Mouse (Mus musculus): ENCODE data around the gene Ccdc141. TPM values are rescaled to one million over a fixed set of nuclear protein-coding genes. Genes with fewer than 3 reads are reported as not detected.

Ccdc141 gene
- polyA plus RNA-seq, 1 experiment from 2014 or later = 8.4 TPM

DNA sequence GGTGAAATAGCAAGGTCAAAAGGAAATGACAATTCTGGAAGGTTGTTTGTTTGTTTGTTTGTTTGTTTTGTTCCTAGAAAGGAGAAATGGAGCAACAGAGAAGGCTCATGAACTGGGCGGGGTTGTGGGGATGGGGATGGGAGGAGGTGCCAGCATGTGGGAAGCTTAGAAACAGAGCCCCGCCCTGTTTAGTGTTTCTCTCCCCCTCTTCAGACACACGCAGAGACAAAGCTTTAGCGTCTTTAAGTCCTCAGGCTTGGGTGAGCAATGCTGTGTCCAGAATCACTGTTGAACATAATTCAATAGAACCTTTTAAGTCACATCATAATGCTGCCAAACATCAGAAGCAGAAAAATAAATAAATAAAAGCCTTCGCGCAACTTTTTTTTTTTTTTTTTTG lies 96.1 kb downstream of the Ccdc141 start:
- peak; percentile 18 for DNase-seq
- H3K4me3 ChIP-seq (ENCODE audit: low read depth, low read length) = no peak overlapping the region
- H3K27me3 ChIP-seq (ENCODE audit: insufficient read depth, low read length) = no peaks in the 10 kb centered on the region
- H3K9ac ChIP-seq = no peak overlapping the region
- H3K4me1 ChIP-seq (ENCODE audit: insufficient read depth) = no peaks in the 10 kb centered on the region
- H3K9me3 ChIP-seq (ENCODE audit: low read depth, low read length) = no peaks in the 10 kb centered on the region
- no peaks in the 10 kb centered on the region for H3K36me3 ChIP-seq (ENCODE audit: insufficient read depth)
- TF ChIP-seq CTCF (IDR thresholded peaks at IDR 0.05; ENCODE audit: low read depth) = no peak
- no peak overlapping the region for H3K4me2 ChIP-seq
- 52% methylated on average over 6 of the region's 6 CpGs for WGBS
- no peak overlapping the region for H3K27ac ChIP-seq (ENCODE audit: low read depth)
- no peak; the same call in 1 of the 2 replicates for ATAC-seq (ENCODE audit: insufficient read depth)

- Histone ChIP-seq H3K4me3 (ENCODE audit: low read depth, low read length) (no peak overlapping the region), H3K27me3 (ENCODE audit: insufficient read depth, low read length) (no peaks in the 10 kb centered on the region), H3K9me3 (ENCODE audit: low read depth, low read length) (no peaks in the 10 kb centered on the region), H3K27ac (ENCODE audit: low read depth) (no peak overlapping the region), H3K4me1 (ENCODE audit: insufficient read depth) (no peaks in the 10 kb centered on the region), H3K4me2 (no peak overlapping the region), H3K9ac (no peak overlapping the region), H3K36me3 (ENCODE audit: insufficient read depth) (no peaks in the 10 kb centered on the region)
- ATAC-seq (ENCODE audit: insufficient read depth) (peak; percentile 21; the same call in 1 of the 2 replicates), DNase-seq (peak; percentile 61)
- no peak for TF ChIP-seq CTCF (IDR thresholded peaks at IDR 0.05; ENCODE audit: low read depth)
- 53% methylated on average over 5 of the region's 5 CpGs for WGBS
These were observed 96.5 kb downstream of the Ccdc141 start for GRCm38 (mm10) chr2:77073930-77074329.

GRCm38 (mm10) chr2:77065294-77065693 lies 105.1 kb downstream of the Ccdc141 start:
- no peak overlapping the region for H3K9ac ChIP-seq
- no peak overlapping the region for H3K27ac ChIP-seq (ENCODE audit: low read depth)
- H3K36me3 ChIP-seq (ENCODE audit: insufficient read depth) = no peaks in the 10 kb centered on the region
- H3K27me3 ChIP-seq (ENCODE audit: insufficient read depth, low read length) = no peaks in the 10 kb centered on the region
- ATAC-seq (ENCODE audit: insufficient read depth) (no peak), DNase-seq (peak; percentile 30)
- no peak overlapping the region for H3K4me2 ChIP-seq
- no peak for TF ChIP-seq CTCF (IDR thresholded peaks at IDR 0.05; ENCODE audit: low read depth)
- no peak overlapping the region for H3K4me3 ChIP-seq (ENCODE audit: low read depth, low read length)
- no peaks in the 10 kb centered on the region for H3K9me3 ChIP-seq (ENCODE audit: low read depth, low read length)
- WGBS = 30% methylated on average over 6 of the region's 6 CpGs
- H3K4me1 ChIP-seq (ENCODE audit: insufficient read depth) = no peaks in the 10 kb centered on the region

GRCm38 (mm10) chr2:77061871-77062270 lies 108.6 kb downstream of the Ccdc141 start:
- DNase-seq (peak; percentile 92), ATAC-seq (ENCODE audit: insufficient read depth) (no peak)
- Histone ChIP-seq H3K27ac (ENCODE audit: low read depth) (no peak overlapping the region), H3K27me3 (ENCODE audit: insufficient read depth, low read length) (no peaks in the 10 kb centered on the region), H3K36me3 (ENCODE audit: insufficient read depth) (no peaks in the 10 kb centered on the region), H3K4me3 (ENCODE audit: low read depth, low read length) (no peak overlapping the region), H3K9ac (no peak overlapping the region), H3K4me1 (ENCODE audit: insufficient read depth) (no peaks in the 10 kb centered on the region), H3K4me2 (no peak overlapping the region), H3K9me3 (ENCODE audit: low read depth, low read length) (no peaks in the 10 kb centered on the region)
- WGBS = 36% methylated on average over 3 of the region's 3 CpGs
- TF ChIP-seq CTCF (IDR thresholded peaks at IDR 0.05; ENCODE audit: low read depth) = peak; percentile 72

GRCm38 (mm10) chr2:77059596-77059995 lies 110.8 kb downstream of the Ccdc141 start:
- WGBS = 59% methylated on average over 8 of the region's 8 CpGs
- H3K4me2 ChIP-seq = no peak overlapping the region
- ATAC-seq (ENCODE audit: insufficient read depth) (no peak), DNase-seq (no peak)
- no peaks in the 10 kb centered on the region for H3K27me3 ChIP-seq (ENCODE audit: insufficient read depth, low read length)
- no peak overlapping the region for H3K27ac ChIP-seq (ENCODE audit: low read depth)
- H3K36me3 ChIP-seq (ENCODE audit: insufficient read depth) = no peaks in the 10 kb centered on the region
- no peak overlapping the region for H3K9ac ChIP-seq
- H3K9me3 ChIP-seq (ENCODE audit: low read depth, low read length) = no peaks in the 10 kb centered on the region
- no peak overlapping the region for H3K4me3 ChIP-seq (ENCODE audit: low read depth, low read length)
- no peaks in the 10 kb centered on the region for H3K4me1 ChIP-seq (ENCODE audit: insufficient read depth)
- TF ChIP-seq CTCF (IDR thresholded peaks at IDR 0.05; ENCODE audit: low read depth) = no peak

DNA sequence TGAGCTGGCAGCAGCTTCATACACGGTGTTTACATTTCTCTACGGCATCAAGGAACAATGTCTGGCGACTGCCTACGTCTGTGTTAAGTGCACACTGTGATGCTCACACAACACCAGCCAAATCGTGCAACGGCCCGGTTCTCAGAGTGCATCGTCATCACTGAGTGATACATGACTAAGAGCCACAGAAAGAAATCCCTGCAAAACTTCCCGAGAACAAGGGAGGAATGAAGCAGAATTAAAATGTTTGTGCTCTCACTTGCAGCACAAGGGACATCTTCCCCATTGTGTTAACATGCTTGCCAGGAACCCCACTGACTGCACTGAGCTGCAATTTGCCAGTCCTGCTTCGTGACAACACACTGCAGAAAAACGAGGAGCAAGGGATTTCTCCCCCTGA lies 114.1 kb downstream of the Ccdc141 start:
- WGBS = 50% methylated on average over 11 of the region's 11 CpGs
- Histone ChIP-seq H3K36me3 (ENCODE audit: insufficient read depth) (no peaks in the 10 kb centered on the region), H3K4me2 (no peak overlapping the region), H3K9ac (no peak overlapping the region), H3K27me3 (ENCODE audit: insufficient read depth, low read length) (no peaks in the 10 kb centered on the region), H3K9me3 (ENCODE audit: low read depth, low read length) (no peaks in the 10 kb centered on the region), H3K4me3 (ENCODE audit: low read depth, low read length) (no peak overlapping the region), H3K4me1 (ENCODE audit: insufficient read depth) (no peaks in the 10 kb centered on the region), H3K27ac (ENCODE audit: low read depth) (no peak overlapping the region)
- ATAC-seq (ENCODE audit: insufficient read depth) (no peak), DNase-seq (no peak)
- TF ChIP-seq CTCF (IDR thresholded peaks at IDR 0.05; ENCODE audit: low read depth) = no peak

DNA sequence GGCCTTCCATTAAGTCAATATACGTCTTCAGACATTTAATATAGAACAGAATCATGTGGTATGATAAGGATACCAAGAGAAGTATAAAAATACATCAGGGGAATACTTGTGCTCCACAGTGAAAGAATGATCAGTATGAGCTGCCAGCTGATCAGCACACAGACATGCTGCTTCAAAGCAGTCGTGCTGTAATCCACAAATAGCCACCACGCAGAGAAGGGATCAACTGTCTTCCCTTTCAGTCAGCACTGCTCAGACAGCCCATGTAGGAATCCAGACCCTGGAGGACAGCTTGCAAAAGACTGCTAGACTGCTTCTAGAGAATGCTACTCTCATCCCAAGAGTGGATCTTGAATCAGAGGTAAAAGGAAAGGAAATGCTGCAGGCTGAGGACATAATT lies 127.5 kb downstream of the Ccdc141 start:
- H3K4me3 ChIP-seq (ENCODE audit: low read depth, low read length) = no peak overlapping the region
- no peaks in the 10 kb centered on the region for H3K36me3 ChIP-seq (ENCODE audit: insufficient read depth)
- H3K9me3 ChIP-seq (ENCODE audit: low read depth, low read length) = no peaks in the 10 kb centered on the region
- DNase-seq (no peak), ATAC-seq (ENCODE audit: insufficient read depth) (no peak)
- H3K27ac ChIP-seq (ENCODE audit: low read depth) = no peak overlapping the region
- no peak for TF ChIP-seq CTCF (IDR thresholded peaks at IDR 0.05; ENCODE audit: low read depth)
- no peaks in the 10 kb centered on the region for H3K4me1 ChIP-seq (ENCODE audit: insufficient read depth)
- no peak overlapping the region for H3K9ac ChIP-seq
- no peak overlapping the region for H3K4me2 ChIP-seq
- whole genome bisulfite sequencing = 68% methylated on average over 3 of the region's 3 CpGs
- H3K27me3 ChIP-seq (ENCODE audit: insufficient read depth, low read length) = no peaks in the 10 kb centered on the region

- Histone ChIP-seq H3K4me3 (ENCODE audit: low read depth, low read length) (no peak overlapping the region), H3K9me3 (ENCODE audit: low read depth, low read length) (no peaks in the 10 kb centered on the region), H3K36me3 (ENCODE audit: insufficient read depth) (no peaks in the 10 kb centered on the region), H3K4me2 (no peak overlapping the region), H3K27ac (ENCODE audit: low read depth) (no peak overlapping the region), H3K4me1 (ENCODE audit: insufficient read depth) (no peaks in the 10 kb centered on the region), H3K27me3 (ENCODE audit: insufficient read depth, low read length) (no peaks in the 10 kb centered on the region), H3K9ac (no peak overlapping the region)
- ATAC-seq (ENCODE audit: insufficient read depth) (no peak), DNase-seq (no peak)
- WGBS = 87% methylated on average over 3 of the region's 3 CpGs
- no peak for TF ChIP-seq CTCF (IDR thresholded peaks at IDR 0.05; ENCODE audit: low read depth)
These were observed 130.8 kb downstream of the Ccdc141 start for GRCm38 (mm10) chr2:77039683-77040082.
